Mouse (Mus musculus): ENCODE data around the gene Rasgrf1.

DNA sequence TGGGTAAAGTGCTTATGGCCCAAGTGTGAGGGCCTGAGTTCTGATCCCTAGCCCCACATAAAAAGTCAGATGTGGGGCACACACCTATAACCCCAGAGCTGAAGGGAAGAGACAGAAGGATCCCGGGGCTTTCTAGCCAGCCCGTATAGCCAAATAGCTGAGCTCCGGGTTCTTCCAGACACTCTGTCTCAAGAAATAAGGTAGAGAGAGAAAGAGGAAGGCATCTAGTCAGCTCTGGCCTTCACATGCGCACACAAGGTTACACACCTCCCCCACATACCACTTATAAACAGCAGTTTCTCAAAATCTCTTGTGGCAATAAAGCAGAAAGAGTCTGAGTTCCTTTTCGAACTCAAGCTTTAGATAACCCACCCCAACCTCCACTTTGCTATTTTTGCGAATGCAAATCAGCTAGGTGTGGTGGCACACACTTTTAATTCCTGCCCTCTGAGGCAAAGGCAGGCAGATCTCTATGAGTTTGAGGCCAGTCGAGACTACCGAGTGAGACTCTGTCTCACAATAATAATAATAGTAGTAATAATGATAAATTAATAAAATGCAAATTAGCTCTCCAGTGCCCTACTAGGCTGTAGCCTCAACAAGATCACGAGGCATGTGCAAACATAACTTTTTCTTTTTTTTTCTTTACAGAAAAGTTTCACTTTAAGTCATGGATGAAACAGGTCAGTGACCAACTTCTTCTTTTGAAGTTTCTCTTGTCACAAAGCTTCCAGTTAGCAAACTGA is 150.3 kb downstream of the Rasgrf1 start:
- no peak for TF ChIP-seq CTCF (IDR thresholded peaks at IDR 0.05; ENCODE audit: insufficient read depth, low read length)
- no peak for TF ChIP-seq POLR2A (IDR thresholded peaks at IDR 0.05; ENCODE audit: borderline replicate concordance, extremely low read depth, low read depth, low read length)

Data from lung, adult 2 months (tissue).